Mouse (Mus musculus): Measurements from ENCODE around the gene Gna11.

GRCm38 (mm10) chr10:81543633-81544032 lies 1.4 kb downstream of the Gna11 start:
- TF ChIP-seq CTCF (IDR thresholded peaks at IDR 0.05; ENCODE audit: extremely low read depth, insufficient read depth, insufficient read length, insufficient replicate concordance) = no peak
- no peak for TF ChIP-seq POLR2A (IDR thresholded peaks at IDR 0.05; ENCODE audit: low read depth, low read length)
